8 mouse cellular contexts compared by ENCODE assay signal in genomic region chr8:94875096-94875870, GRCm38 (mm10). TPM values are rescaled to one million over a fixed set of nuclear protein-coding genes. Genes with fewer than 3 reads are reported as not detected.
DNase-seq lines count a peak whose midpoint lies in the region; ATAC-seq and TF ChIP-seq lines count a peak whose summit lies in the region.

No protein-coding gene starts in this region.

- 16% methylated on average over 17 of the region's 17 CpGs for WGBS in embryonic facial prominence, embryonic 13.5 days
- 18% methylated on average over 17 of the region's 17 CpGs for WGBS in hindbrain, embryonic 13.5 days
- WGBS in liver, postnatal 0 days (ENCODE audit: insufficient replicate concordance): 20% methylated on average over 17 of the region's 17 CpGs
- WGBS in olfactory bulb, adult 2 months: 20% methylated on average over 17 of the region's 17 CpGs

- 0 out of 2 replicates have a peak, but pooled peaks have one; percentile 1 for TF ChIP-seq CTCF in liver, postnatal 0 days (IDR thresholded peaks at IDR 0.05; ENCODE audit: low read depth)
- TF ChIP-seq CTCF in olfactory bulb, adult 2 months (IDR thresholded peaks at IDR 0.05; ENCODE audit: insufficient read depth, low read depth, low read length): no peak

- peak overlapping the region; percentile 78 for H3K9ac ChIP-seq in embryonic facial prominence, embryonic 13.5 days
- peak overlapping the region; percentile 72 for H3K9ac ChIP-seq in hindbrain, embryonic 13.5 days
- H3K9ac ChIP-seq in liver, postnatal 0 days (replicated peaks): peak overlapping the region; percentile 85

- no peaks in the 10 kb centered on the region for H3K36me3 ChIP-seq in embryonic facial prominence, embryonic 13.5 days
- no peaks in the 10 kb centered on the region for H3K36me3 ChIP-seq in hindbrain, embryonic 13.5 days
- no peaks in the 10 kb centered on the region for H3K36me3 ChIP-seq in liver, postnatal 0 days (replicated peaks; ENCODE audit: insufficient read depth, low read length)

- ATAC-seq in embryonic facial prominence, embryonic 13.5 days (ENCODE audit: insufficient number of reproducible peaks, insufficient read depth, low FRiP score, low TSS enrichment, low read depth): no peak
- ATAC-seq in hindbrain, embryonic 13.5 days (ENCODE audit: low FRiP score): no peak
- ATAC-seq in liver, postnatal 0 days: peak; percentile 23; the same call in 1 of the 2 replicates

- H3K9me3 ChIP-seq in embryonic facial prominence, embryonic 13.5 days: no peaks in the 10 kb centered on the region
- no peaks in the 10 kb centered on the region for H3K9me3 ChIP-seq in hindbrain, embryonic 13.5 days
- H3K9me3 ChIP-seq in liver, postnatal 0 days (ENCODE audit: low read length): no peaks in the 10 kb centered on the region

- H3K4me1 ChIP-seq in embryonic facial prominence, embryonic 13.5 days: peaks cover 49% of the 10 kb centered on the region
- peaks cover 52% of the 10 kb centered on the region for H3K4me1 ChIP-seq in hindbrain, embryonic 13.5 days (replicated peaks)
- H3K4me1 ChIP-seq in liver, postnatal 0 days (ENCODE audit: insufficient read depth): peaks cover 30% of the 10 kb centered on the region
- peaks cover 33% of the 10 kb centered on the region for H3K4me1 ChIP-seq in olfactory bulb, adult 2 months (ENCODE audit: control insufficient read depth, insufficient read depth, low read length)

- intact Hi-C loops in gastrocnemius, postnatal 14 days (cut with DNase I; ENCODE audit: low total_unique reads): no loop called here

- DNase-seq in kidney, adult 9 months: peak; percentile 43
- no peak for DNase-seq in kidney, adult 8-10 months
- peak; percentile 37 for DNase-seq in liver, postnatal 0 days
- DNase-seq in layer of hippocampus, adult 11-12 months (ENCODE audit: low spot score): no peak
- no peak for DNase-seq in gastrocnemius, postnatal 14 days

- peak overlapping the region; percentile 64 for H3K4me3 ChIP-seq in embryonic facial prominence, embryonic 13.5 days
- H3K4me3 ChIP-seq in hindbrain, embryonic 13.5 days: peak overlapping the region; percentile 55
- H3K4me3 ChIP-seq in liver, postnatal 0 days (ENCODE audit: low read depth, low read length): peak overlapping the region; percentile 78
- H3K4me3 ChIP-seq in olfactory bulb, adult 2 months (ENCODE audit: insufficient read depth, low read depth, low read length): peak overlapping the region; percentile 60

- H3K27ac ChIP-seq in embryonic facial prominence, embryonic 13.5 days: peak overlapping the region; percentile 78; the same call in 1 of the 2 replicates
- no peak overlapping the region for H3K27ac ChIP-seq in hindbrain, embryonic 13.5 days
- peak overlapping the region; percentile 90 for H3K27ac ChIP-seq in liver, postnatal 0 days (ENCODE audit: low read depth)
- H3K27ac ChIP-seq in olfactory bulb, adult 2 months (ENCODE audit: insufficient read depth, low read depth, low read length): no peak overlapping the region

- no peak for TF ChIP-seq EP300 in liver, postnatal 0 days (IDR thresholded peaks at IDR 0.05; ENCODE audit: low read depth)

- TF ChIP-seq POLR2A in olfactory bulb, adult 2 months (IDR thresholded peaks at IDR 0.05; ENCODE audit: insufficient read depth, low read depth, low read length): no peak

- peak overlapping the region; percentile 94 for H3K4me2 ChIP-seq in embryonic facial prominence, embryonic 13.5 days
- peak overlapping the region; percentile 90 for H3K4me2 ChIP-seq in hindbrain, embryonic 13.5 days
- peak overlapping the region; percentile 99 for H3K4me2 ChIP-seq in liver, postnatal 0 days (ENCODE audit: low read depth, low read length)

- peaks cover 9% of the 10 kb centered on the region for H3K27me3 ChIP-seq in embryonic facial prominence, embryonic 13.5 days
- H3K27me3 ChIP-seq in hindbrain, embryonic 13.5 days: peaks cover 35% of the 10 kb centered on the region
- peaks cover 22% of the 10 kb centered on the region for H3K27me3 ChIP-seq in liver, postnatal 0 days (ENCODE audit: insufficient read depth, low read length)

RNA-seq across cellular contexts. Expression of gene Dok4, which starts 0.8 kb away (rescaled TPM):
- 23.2 and 23.7 TPM in 2 replicates for polyA plus RNA-seq in embryonic facial prominence, embryonic 13.5 days (2015; fragmentation: Nextera tagmentation; extraction: Ambion mirVana)
- polyA plus RNA-seq in hindbrain, embryonic 13.5 days (2015; fragmentation: Nextera tagmentation; extraction: Ambion mirVana): 58.0 and 59.0 TPM in 2 replicates
- polyA plus RNA-seq in liver, postnatal 0 days (2015; fragmentation: Nextera tagmentation; extraction: Ambion mirVana): 3.5 and 4.5 TPM in 2 replicates
- polyA plus RNA-seq in olfactory bulb, adult 2 months (2012; ENCODE audit: insufficient read depth, insufficient read length, low replicate concordance, missing spikeins): not detected in 2 replicates
- 1 to 10 TPM; 9.6 to 9.8 TPM for total RNA-seq in gastrocnemius, postnatal 14 days (2021)

RNA-seq across cellular contexts. Expression of gene Polr2c, which starts 18.0 kb away (rescaled TPM):
- polyA plus RNA-seq in embryonic facial prominence, embryonic 13.5 days (2015; fragmentation: Nextera tagmentation; extraction: Ambion mirVana): 152 and 159 TPM in 2 replicates
- 119 and 136 TPM in 2 replicates for polyA plus RNA-seq in hindbrain, embryonic 13.5 days (2015; fragmentation: Nextera tagmentation; extraction: Ambion mirVana)
- polyA plus RNA-seq in liver, postnatal 0 days (2015; fragmentation: Nextera tagmentation; extraction: Ambion mirVana): 50.6 and 52.1 TPM in 2 replicates
- not detected in 2 replicates for polyA plus RNA-seq in olfactory bulb, adult 2 months (2012; ENCODE audit: insufficient read depth, insufficient read length, low replicate concordance, missing spikeins)
- total RNA-seq in gastrocnemius, postnatal 14 days (2021): 10 to 100 TPM; 37.3 to 39.4 TPM

RNA-seq across cellular contexts. Expression of gene Ciapin1, which starts 37.1 kb away (rescaled TPM):
- polyA plus RNA-seq in embryonic facial prominence, embryonic 13.5 days (2015; fragmentation: Nextera tagmentation; extraction: Ambion mirVana): 109 and 123 TPM in 2 replicates
- polyA plus RNA-seq in hindbrain, embryonic 13.5 days (2015; fragmentation: Nextera tagmentation; extraction: Ambion mirVana): 197 and 202 TPM in 2 replicates
- polyA plus RNA-seq in liver, postnatal 0 days (2015; fragmentation: Nextera tagmentation; extraction: Ambion mirVana): 36.5 and 39.4 TPM in 2 replicates
- not detected in 2 replicates for polyA plus RNA-seq in olfactory bulb, adult 2 months (2012; ENCODE audit: insufficient read depth, insufficient read length, low replicate concordance, missing spikeins)
- total RNA-seq in gastrocnemius, postnatal 14 days (2021): 10 to 100 TPM; 32.0 to 33.5 TPM

RNA-seq across cellular contexts. Expression of gene Coq9, which starts 37.2 kb away (rescaled TPM):
- polyA plus RNA-seq in embryonic facial prominence, embryonic 13.5 days (2015; fragmentation: Nextera tagmentation; extraction: Ambion mirVana): 61.8 and 65.9 TPM in 2 replicates
- polyA plus RNA-seq in hindbrain, embryonic 13.5 days (2015; fragmentation: Nextera tagmentation; extraction: Ambion mirVana): 55.4 and 59.1 TPM in 2 replicates
- polyA plus RNA-seq in liver, postnatal 0 days (2015; fragmentation: Nextera tagmentation; extraction: Ambion mirVana): 65.6 and 66.1 TPM in 2 replicates
- not detected in 2 replicates for polyA plus RNA-seq in olfactory bulb, adult 2 months (2012; ENCODE audit: insufficient read depth, insufficient read length, low replicate concordance, missing spikeins)
- total RNA-seq in gastrocnemius, postnatal 14 days (2021): 100 to 1,000 TPM; 341 to 397 TPM

RNA-seq across cellular contexts. Expression of gene Ccdc102a, which starts 42.6 kb away (rescaled TPM):
- polyA plus RNA-seq in embryonic facial prominence, embryonic 13.5 days (2015; fragmentation: Nextera tagmentation; extraction: Ambion mirVana): 38.0 and 40.7 TPM in 2 replicates
- polyA plus RNA-seq in hindbrain, embryonic 13.5 days (2015; fragmentation: Nextera tagmentation; extraction: Ambion mirVana): 6.3 and 7.8 TPM in 2 replicates
- polyA plus RNA-seq in liver, postnatal 0 days (2015; fragmentation: Nextera tagmentation; extraction: Ambion mirVana): 1.3 and 1.5 TPM in 2 replicates
- not detected in 2 replicates for polyA plus RNA-seq in olfactory bulb, adult 2 months (2012; ENCODE audit: insufficient read depth, insufficient read length, low replicate concordance, missing spikeins)
- total RNA-seq in gastrocnemius, postnatal 14 days (2021): 10 to 100 TPM in 1 of 2 experiments, 1 to 10 TPM in 1; 7.1 to 10.9 TPM

Comparison
In these comparisons a context has a peak if more than half of its experiments do, and no peak if none do; other contexts are left out.
1. DNase-seq: peak in kidney, adult 9 months (single experiment) and liver, postnatal 0 days (single experiment); none in kidney, adult 8-10 months (0 of 2), layer of hippocampus, adult 11-12 months (single experiment) and gastrocnemius, postnatal 14 days (single experiment).
2. H3K27ac ChIP-seq: peak in embryonic facial prominence, embryonic 13.5 days (single experiment) and liver, postnatal 0 days (single experiment); none in hindbrain, embryonic 13.5 days (single experiment) and olfactory bulb, adult 2 months (single experiment).
3. Peak in every context shown above with its lines, with median percentiles within 50 percentile points of each other: H3K4me2 ChIP-seq, H3K4me3 ChIP-seq and H3K9ac ChIP-seq.